Mouse (Mus musculus) liver, embryonic 12.5 days (tissue): Measurements from ENCODE around the gene Hoxb1. TPM values are rescaled to one million over a fixed set of nuclear protein-coding genes. Genes with fewer than 3 reads are reported as not detected.

Experiments used
- ATAC-seq: fragments of 200-750 bp; cut with Nextera tagmentation; 2 replicates; pipeline ENCODE4 v1.8.0; 2017; ENCODE audit warnings: moderate number of reproducible peaks, mild to moderate bottlenecking, moderate library complexity
- H3K27ac ChIP-seq: fragments of 300-500 bp; sonication (generic); 2 replicates; pipeline ENCODE4 v1.5.1; 2016; ENCODE audit warnings: mild to moderate bottlenecking
- H3K27me3 ChIP-seq: fragments of 300-500 bp; sonication (generic); replicated peaks from 2 replicates; pipeline ENCODE4 v1.6.1; 2016; ENCODE audit warnings: mild to moderate bottlenecking, moderate library complexity
- H3K36me3 ChIP-seq: fragments of 300-500 bp; sonication (generic); 2 replicates; pipeline ENCODE4 v1.6.1; 2016; ENCODE audit warnings: mild to moderate bottlenecking, moderate library complexity
- H3K4me1 ChIP-seq: fragments of 300-500 bp; sonication (generic); 2 replicates; pipeline ENCODE4 v1.6.1; 2016
- H3K4me2 ChIP-seq: fragments of 300-500 bp; sonication (generic); 2 replicates; pipeline ENCODE4 v1.6.1; 2016; ENCODE audit warnings: mild to moderate bottlenecking, moderate library complexity
- H3K4me3 ChIP-seq: fragments of 300-500 bp; sonication (generic); 2 replicates; pipeline ENCODE4 v1.5.1; 2016; ENCODE audit warnings: mild to moderate bottlenecking, moderate library complexity
- H3K9ac ChIP-seq: fragments of 300-500 bp; sonication (generic); 2 replicates; pipeline ENCODE4 v1.6.1; 2016; ENCODE audit warnings: mild to moderate bottlenecking, moderate library complexity
- H3K9me3 ChIP-seq: fragments of 300-500 bp; sonication (generic); replicated peaks from 2 replicates; pipeline ENCODE4 v1.6.1; 2016; ENCODE audit warnings: mild to moderate bottlenecking, moderate library complexity
- WGBS: fragments of 180-500 bp; shearing (Covaris S2); methylation state at CpG from one replicate; pipeline ENCODE4 v1.1.7; 2016; ENCODE audit not compliant: insufficient replicate concordance; 5-methylcytosine and 5-hydroxymethylcytosine counted together
- polyA plus RNA-seq: library from polyadenylated mRNA; unstranded; fragments of >200 nt; fragmentation: Nextera tagmentation; extraction: Ambion mirVana; gene quantifications from 2 replicates; pipeline ENCODE4 v1.2.1, GENCODE M21; 2016

The Hoxb1 gene
- polyA plus RNA-seq, 1 experiment from 2014 or later: 0.14 TPM

DNA sequence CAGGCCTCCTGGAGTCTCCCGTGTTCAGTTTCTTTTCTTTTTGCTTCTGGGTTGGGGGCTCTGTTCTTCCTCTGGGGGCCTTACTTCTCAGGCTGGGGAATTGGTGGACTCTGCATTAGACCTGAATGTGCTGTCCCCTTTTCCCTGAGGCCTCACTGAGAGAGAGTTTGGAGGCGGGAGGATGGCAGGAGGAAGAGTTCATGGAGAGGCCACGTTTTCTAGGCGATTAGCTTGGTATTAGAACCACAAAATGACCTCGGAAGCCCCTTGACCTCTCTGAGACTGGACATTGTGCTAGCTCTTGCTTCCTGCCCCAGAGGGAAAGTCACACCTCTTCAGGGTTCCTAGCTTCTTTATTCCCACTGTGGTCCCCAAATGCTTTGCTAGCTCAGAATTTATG lies 41.4 kb upstream of the Hoxb1 start:
- 18% methylated on average over 5 of the region's 5 CpGs for WGBS
- Histone ChIP-seq H3K9ac (no peak overlapping the region), H3K27ac (peak overlapping the region; percentile 53)

DNA sequence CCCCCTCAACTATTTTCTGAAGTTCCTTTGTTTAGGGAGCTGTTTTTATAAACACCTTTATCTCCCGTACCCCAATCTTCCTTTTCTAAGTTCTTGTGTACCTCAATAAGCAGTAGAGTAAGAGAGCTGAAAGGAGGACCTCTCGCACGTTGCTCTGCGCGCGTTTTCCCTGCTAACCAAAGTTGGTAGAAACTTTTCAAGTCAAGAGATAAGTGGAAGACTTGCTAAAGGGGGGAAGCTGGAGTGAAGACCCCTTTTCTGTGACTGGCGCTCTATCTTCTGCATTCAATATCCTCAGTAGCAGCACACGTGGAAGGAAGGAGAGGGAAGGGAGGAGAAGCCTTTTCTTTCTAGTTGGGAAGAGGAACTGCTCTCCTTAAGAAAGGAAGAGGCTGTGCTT lies 40.6 kb upstream of the Hoxb1 start:
- no peak overlapping the region for H3K4me3 ChIP-seq
- H3K36me3 ChIP-seq: no peaks in the 10 kb centered on the region
- 21% methylated on average over 8 of the region's 8 CpGs for WGBS
- ATAC-seq: no peak
- H3K4me2 ChIP-seq: peak overlapping the region; percentile 10; the same call in 1 of the 2 replicates
- no peaks in the 10 kb centered on the region for H3K9me3 ChIP-seq
- H3K9ac ChIP-seq: no peak overlapping the region
- H3K27ac ChIP-seq: no peak overlapping the region
- H3K27me3 ChIP-seq: peaks cover 99% of the 10 kb centered on the region
- H3K4me1 ChIP-seq: no peaks in the 10 kb centered on the region

More for the DNA sequence above, 41.4 kb upstream of the Hoxb1 start:
- ATAC-seq: no peak
- Histone ChIP-seq H3K4me2 (no peak overlapping the region), H3K4me3 (no peak overlapping the region), H3K9me3 (no peaks in the 10 kb centered on the region), H3K27me3 (peaks cover 99% of the 10 kb centered on the region), H3K4me1 (no peaks in the 10 kb centered on the region), H3K36me3 (no peaks in the 10 kb centered on the region)

DNA sequence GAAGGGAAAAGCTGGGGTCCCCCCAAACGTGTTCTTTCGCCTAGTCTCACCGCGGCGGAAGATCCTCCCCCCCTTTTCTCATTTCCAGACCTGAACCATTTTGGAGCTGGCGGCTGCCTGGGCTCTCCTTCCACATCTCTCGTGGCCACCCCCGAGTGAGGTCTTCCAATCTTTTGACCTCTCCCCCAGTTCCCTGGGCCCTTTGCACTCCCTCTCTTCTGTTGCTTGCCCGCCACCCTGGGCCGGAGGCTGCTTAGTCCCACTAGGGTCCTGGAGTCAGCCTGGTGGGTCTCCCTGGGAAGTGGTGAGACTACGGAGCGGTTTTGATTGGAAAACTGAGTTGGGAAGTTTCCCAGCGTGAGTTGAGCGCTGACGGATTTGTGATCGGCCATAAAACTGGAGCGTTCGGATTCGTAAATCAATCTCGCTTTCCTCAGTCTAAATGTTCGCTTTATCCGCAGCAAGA lies 39.8 kb upstream of the Hoxb1 start:
- Histone ChIP-seq H3K36me3 (no peaks in the 10 kb centered on the region), H3K9me3 (no peaks in the 10 kb centered on the region), H3K9ac (no peak overlapping the region; the same call in 1 of the 2 replicates), H3K4me2 (peak overlapping the region; percentile 20), H3K27me3 (peaks cover 99% of the 10 kb centered on the region), H3K4me3 (0 out of 2 replicates have a peak overlapping the region, but pooled peaks have one; percentile 2), H3K4me1 (no peaks in the 10 kb centered on the region), H3K27ac (no peak overlapping the region)
- WGBS: 45% methylated on average over 22 of the region's 22 CpGs
- no peak for ATAC-seq

DNA sequence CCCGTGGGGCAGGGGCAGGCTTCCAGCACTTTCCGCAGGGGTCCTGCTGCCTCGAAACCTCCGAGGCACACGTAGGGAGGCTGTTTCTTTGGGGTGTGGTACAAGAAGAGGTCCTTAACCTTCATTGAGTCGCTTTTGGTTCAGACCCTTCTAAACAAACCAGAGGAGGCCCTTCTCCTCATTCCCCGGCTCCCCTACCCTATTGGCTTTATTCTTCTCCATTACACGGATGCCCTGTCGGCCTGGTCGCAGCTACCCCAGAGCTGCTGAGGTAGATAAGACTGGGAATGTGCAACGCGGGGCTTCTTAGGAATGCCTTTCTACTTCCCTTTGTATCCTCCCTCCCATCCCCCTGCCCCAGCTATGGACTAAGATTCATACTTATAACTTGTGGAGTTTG lies 38.8 kb upstream of the Hoxb1 start:
- WGBS: 34% methylated on average over 12 of the region's 12 CpGs
- Histone ChIP-seq H3K4me3 (no peak overlapping the region), H3K27me3 (peaks cover 100% of the 10 kb centered on the region), H3K4me1 (no peaks in the 10 kb centered on the region), H3K4me2 (0 out of 2 replicates have a peak overlapping the region, but pooled peaks have one; percentile 17), H3K27ac (no peak overlapping the region), H3K9ac (no peak overlapping the region), H3K36me3 (no peaks in the 10 kb centered on the region), H3K9me3 (no peaks in the 10 kb centered on the region)
- no peak for ATAC-seq

GRCm38 (mm10) chr11:96327122-96327521 lies 38.4 kb upstream of the Hoxb1 start:
- Histone ChIP-seq H3K9me3 (no peaks in the 10 kb centered on the region), H3K4me3 (no peak overlapping the region), H3K36me3 (no peaks in the 10 kb centered on the region), H3K4me1 (no peaks in the 10 kb centered on the region), H3K27me3 (peaks cover 100% of the 10 kb centered on the region), H3K27ac (no peak overlapping the region), H3K9ac (no peak overlapping the region), H3K4me2 (no peak overlapping the region)
- 42% methylated on average over 7 of the region's 7 CpGs for WGBS
- ATAC-seq: no peak

GRCm38 (mm10) chr11:96327750-96328149 lies 37.8 kb upstream of the Hoxb1 start:
- no peak overlapping the region for H3K4me3 ChIP-seq
- no peak overlapping the region for H3K9ac ChIP-seq
- H3K27me3 ChIP-seq: peaks cover 100% of the 10 kb centered on the region
- H3K27ac ChIP-seq: no peak overlapping the region
- H3K9me3 ChIP-seq: no peaks in the 10 kb centered on the region
- ATAC-seq: no peak
- H3K4me1 ChIP-seq: no peaks in the 10 kb centered on the region
- 33% methylated on average over 5 of the region's 5 CpGs for WGBS
- no peaks in the 10 kb centered on the region for H3K36me3 ChIP-seq
- 0 out of 2 replicates have a peak overlapping the region, but pooled peaks have one; percentile 6 for H3K4me2 ChIP-seq

- H3K4me2 ChIP-seq: no peak overlapping the region
- H3K27me3 ChIP-seq: peaks cover 100% of the 10 kb centered on the region
- H3K4me1 ChIP-seq: no peaks in the 10 kb centered on the region
- WGBS: 39% methylated on average over 8 of the region's 8 CpGs
- ATAC-seq: no peak
- H3K4me3 ChIP-seq: no peak overlapping the region
- no peak overlapping the region for H3K9ac ChIP-seq
- no peak overlapping the region for H3K27ac ChIP-seq
- no peaks in the 10 kb centered on the region for H3K36me3 ChIP-seq
- no peaks in the 10 kb centered on the region for H3K9me3 ChIP-seq
Observed at GRCm38 (mm10) chr11:96328605-96329004, 36.9 kb upstream of the Hoxb1 start.

- H3K4me1 ChIP-seq: no peaks in the 10 kb centered on the region
- WGBS: 6% methylated on average over 8 of the region's 8 CpGs
- peak overlapping the region; percentile 47; the same call in 1 of the 2 replicates for H3K4me2 ChIP-seq
- no peak overlapping the region for H3K4me3 ChIP-seq
- no peak for ATAC-seq
- H3K27ac ChIP-seq: no peak overlapping the region
- peaks cover 99% of the 10 kb centered on the region for H3K27me3 ChIP-seq
- no peaks in the 10 kb centered on the region for H3K9me3 ChIP-seq
- H3K36me3 ChIP-seq: no peaks in the 10 kb centered on the region
- no peak overlapping the region for H3K9ac ChIP-seq
Observed at GRCm38 (mm10) chr11:96332105-96332504, 33.4 kb upstream of the Hoxb1 start.

GRCm38 (mm10) chr11:96332618-96333032 lies 32.9 kb upstream of the Hoxb1 start:
- no peaks in the 10 kb centered on the region for H3K9me3 ChIP-seq
- H3K4me3 ChIP-seq: peak overlapping the region; percentile 32
- no peaks in the 10 kb centered on the region for H3K36me3 ChIP-seq
- 0 out of 2 replicates have a peak overlapping the region, but pooled peaks have one; percentile 23 for H3K9ac ChIP-seq
- H3K4me1 ChIP-seq: no peaks in the 10 kb centered on the region
- no peak for ATAC-seq
- peak overlapping the region; percentile 58 for H3K27ac ChIP-seq
- WGBS: 4% methylated on average over 28 of the region's 35 CpGs
- peaks cover 99% of the 10 kb centered on the region for H3K27me3 ChIP-seq
- H3K4me2 ChIP-seq: peak overlapping the region; percentile 47

DNA sequence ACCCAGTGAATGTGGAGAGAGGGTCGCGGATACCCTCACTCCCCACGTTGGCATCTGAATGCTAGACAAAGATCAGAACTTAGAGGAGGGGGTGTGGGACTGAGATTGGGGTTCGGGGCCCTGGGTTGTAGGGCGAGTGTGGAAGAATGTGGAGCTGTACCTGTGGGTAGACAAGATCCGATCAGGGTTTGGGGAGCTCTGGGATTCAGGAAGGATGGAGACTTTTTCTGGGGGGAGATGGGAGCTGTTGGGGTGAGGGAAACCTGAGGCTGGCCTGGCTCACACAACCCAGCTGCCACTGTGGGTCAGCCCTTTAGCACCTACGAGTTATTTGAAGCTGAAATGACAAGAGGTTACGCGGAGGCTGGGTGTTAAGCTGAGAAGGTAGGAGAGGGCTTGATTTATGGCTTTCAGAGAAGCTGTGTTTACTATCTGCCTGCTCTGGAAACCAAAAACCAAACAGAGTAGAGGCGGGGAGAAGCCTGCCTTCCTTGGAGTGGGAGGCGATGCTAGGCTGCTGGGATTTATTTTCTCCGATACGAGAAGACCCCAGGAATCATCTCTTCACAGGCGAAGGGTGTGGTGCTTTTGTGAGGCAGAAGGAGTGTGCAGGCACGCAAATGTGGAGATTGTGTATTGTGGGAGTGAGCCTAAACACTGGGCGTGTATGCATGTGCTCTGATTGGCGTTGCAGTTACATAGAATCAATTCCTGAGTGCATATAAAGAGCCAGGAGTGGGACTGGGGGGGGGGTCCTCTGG lies 32.1 kb upstream of the Hoxb1 start:
- H3K9ac ChIP-seq: peak overlapping the region; percentile 23; the same call in 1 of the 2 replicates
- H3K36me3 ChIP-seq: no peaks in the 10 kb centered on the region
- peak overlapping the region; percentile 32; the same call in 1 of the 2 replicates for H3K4me3 ChIP-seq
- no peaks in the 10 kb centered on the region for H3K9me3 ChIP-seq
- no peak for ATAC-seq
- 26% methylated on average over 17 of the region's 17 CpGs for WGBS
- no peaks in the 10 kb centered on the region for H3K4me1 ChIP-seq
- H3K27ac ChIP-seq: peak overlapping the region; percentile 58
- peaks cover 99% of the 10 kb centered on the region for H3K27me3 ChIP-seq
- peak overlapping the region; percentile 47 for H3K4me2 ChIP-seq

DNA sequence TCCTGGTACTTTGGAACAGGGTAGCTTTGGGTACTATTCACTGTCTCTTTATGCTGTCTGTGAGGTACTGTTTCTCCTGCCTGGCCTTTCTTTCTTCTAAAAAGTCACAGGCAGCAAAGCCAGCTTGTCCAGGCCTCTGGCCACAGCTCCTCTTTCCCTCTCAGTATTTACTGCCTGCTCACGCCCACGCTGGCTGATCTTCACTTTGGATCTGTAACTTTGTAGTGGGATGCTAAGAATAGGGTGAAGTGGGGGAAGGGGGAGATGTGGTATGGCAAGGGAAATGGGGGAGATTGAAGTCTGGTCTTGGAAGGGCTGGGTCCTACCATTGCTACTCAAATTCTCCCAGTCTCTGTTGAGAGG lies 31.6 kb upstream of the Hoxb1 start:
- H3K4me3 ChIP-seq: no peak overlapping the region
- no peak overlapping the region for H3K9ac ChIP-seq
- H3K36me3 ChIP-seq: no peaks in the 10 kb centered on the region
- no peak for ATAC-seq
- peak overlapping the region; percentile 10; the same call in 1 of the 2 replicates for H3K27ac ChIP-seq
- peaks cover 99% of the 10 kb centered on the region for H3K27me3 ChIP-seq
- no peaks in the 10 kb centered on the region for H3K4me1 ChIP-seq
- WGBS: 35% methylated on average over 2 of the region's 2 CpGs
- 0 out of 2 replicates have a peak overlapping the region, but pooled peaks have one; percentile 47 for H3K4me2 ChIP-seq
- no peaks in the 10 kb centered on the region for H3K9me3 ChIP-seq

GRCm38 (mm10) chr11:96334998-96335397 lies 30.6 kb upstream of the Hoxb1 start:
- no peak for ATAC-seq
- Histone ChIP-seq H3K36me3 (no peaks in the 10 kb centered on the region), H3K27ac (no peak overlapping the region), H3K4me2 (no peak overlapping the region), H3K9ac (no peak overlapping the region), H3K4me1 (no peaks in the 10 kb centered on the region), H3K27me3 (peaks cover 99% of the 10 kb centered on the region), H3K9me3 (no peaks in the 10 kb centered on the region), H3K4me3 (no peak overlapping the region)
- WGBS: 35% methylated on average over 2 of the region's 3 CpGs
